Mouse (Mus musculus): Measurements from ENCODE around the gene Fat3.

Gene Fat3

GRCm38 (mm10) chr9:15954338-15954704 lies 546.8 kb downstream of the Fat3 start:
- no peak for DNase-seq (ENCODE audit: low read depth, low spot score)

- DNase-seq (ENCODE audit: low read depth, low spot score), result no peak
Measured at GRCm38 (mm10) chr9:15953585-15954337, 547.3 kb downstream of the Fat3 start.

GRCm38 (mm10) chr9:15948086-15948485 lies 553.0 kb downstream of the Fat3 start:
- DNase-seq (ENCODE audit: low read depth, low spot score), result no peak

GRCm38 (mm10) chr9:15944182-15944581 lies 556.9 kb downstream of the Fat3 start:
- no peak for DNase-seq (ENCODE audit: low read depth, low spot score)

- no peak for DNase-seq (ENCODE audit: low read depth, low spot score)
Measured at GRCm38 (mm10) chr9:15943486-15944153, 557.5 kb downstream of the Fat3 start.

GRCm38 (mm10) chr9:15941818-15942217 lies 559.3 kb downstream of the Fat3 start:
- no peak for DNase-seq (ENCODE audit: low read depth, low spot score)

- no peak for DNase-seq (ENCODE audit: low read depth, low spot score)
Measured at GRCm38 (mm10) chr9:15940933-15941673, 560.0 kb downstream of the Fat3 start.

GRCm38 (mm10) chr9:15939594-15939993 lies 561.5 kb downstream of the Fat3 start:
- DNase-seq (ENCODE audit: low read depth, low spot score), result no peak

GRCm38 (mm10) chr9:15937837-15938514 lies 563.1 kb downstream of the Fat3 start:
- DNase-seq (ENCODE audit: low read depth, low spot score), result no peak

- no peak for DNase-seq (ENCODE audit: low read depth, low spot score)
Measured at GRCm38 (mm10) chr9:15930928-15931443, 570.1 kb downstream of the Fat3 start.

GRCm38 (mm10) chr9:15928331-15928730 lies 572.8 kb downstream of the Fat3 start:
- DNase-seq (ENCODE audit: low read depth, low spot score), result no peak

GRCm38 (mm10) chr9:15927378-15928083 lies 573.6 kb downstream of the Fat3 start:
- DNase-seq (ENCODE audit: low read depth, low spot score), result no peak

GRCm38 (mm10) chr9:15925237-15925636 lies 575.8 kb downstream of the Fat3 start:
- no peak for DNase-seq (ENCODE audit: low read depth, low spot score)

- no peak for DNase-seq (ENCODE audit: low read depth, low spot score)
Measured at GRCm38 (mm10) chr9:15920271-15920670, 580.8 kb downstream of the Fat3 start.

- DNase-seq (ENCODE audit: low read depth, low spot score), result peak; percentile 26
Measured at GRCm38 (mm10) chr9:15919373-15920005, 581.6 kb downstream of the Fat3 start.

- DNase-seq (ENCODE audit: low read depth, low spot score), result no peak
Measured at GRCm38 (mm10) chr9:15916600-15916999, 584.5 kb downstream of the Fat3 start.

- no peak for DNase-seq (ENCODE audit: low read depth, low spot score)
Measured at GRCm38 (mm10) chr9:15912735-15913134, 588.4 kb downstream of the Fat3 start.

GRCm38 (mm10) chr9:15909397-15910113 lies 591.5 kb downstream of the Fat3 start:
- DNase-seq (ENCODE audit: low read depth, low spot score), result no peak

GRCm38 (mm10) chr9:15903948-15904750 lies 596.9 kb downstream of the Fat3 start:
- DNase-seq (ENCODE audit: low read depth, low spot score), result no peak

Data from brain, embryonic 18.5 days (tissue).